Mouse (Mus musculus) natural killer cell, adult 2 months (primary cell): Measurements from ENCODE around the gene Lsr.
A peak's percentile ranks its signal among the peaks of the same experiment; 100 is the strongest.
"Not testable (repeated sequence)": the region's sequence is repeated elsewhere in the genome, so short reads cannot be mapped to it uniquely, and the experiment has no call there.

Source experiments
- DNase-seq, 2 experiments: peaks; one replicate each; pipeline ENCODE4 v3.0.0; 2022; ENCODE audit warnings: low spot score in 2 of 2

The Lsr gene

GRCm38 (mm10) chr7:30962862-30963261 is 10.4 kb downstream of the Lsr start:
- DNase-seq = no peak

- DNase-seq = no peak
These were observed 13.4 kb downstream of the Lsr start for GRCm38 (mm10) chr7:30959786-30960349.

DNA sequence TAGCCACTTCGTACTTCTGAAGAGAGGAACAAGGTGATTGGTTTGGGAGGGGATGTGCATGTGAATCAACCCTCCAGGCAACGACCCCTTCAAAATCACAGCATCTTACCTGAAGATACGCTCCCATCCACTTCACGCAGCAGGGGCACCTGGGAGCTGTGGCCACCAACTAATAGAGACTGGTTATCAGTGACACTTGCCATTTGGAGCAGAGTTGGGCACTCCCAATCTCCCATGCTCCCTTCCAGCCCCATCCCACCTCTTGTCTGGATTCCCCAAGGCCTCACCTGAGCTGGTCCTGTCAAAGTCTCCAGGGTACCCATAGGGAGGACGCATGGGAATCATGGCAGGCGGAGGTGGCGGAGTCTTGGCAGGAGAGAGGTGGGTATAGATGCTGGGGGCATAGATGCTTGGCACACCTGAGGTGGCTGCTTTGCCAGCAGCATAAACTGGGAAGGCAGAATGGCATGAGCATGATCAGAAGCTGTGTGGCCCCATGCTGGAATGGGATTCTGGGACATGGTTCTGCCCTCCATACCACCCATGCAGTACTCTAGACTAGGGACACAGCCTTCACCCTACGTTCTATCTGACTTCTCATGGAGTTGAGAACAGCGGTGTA is 14.3 kb downstream of the Lsr start:
- no peak for DNase-seq

DNA sequence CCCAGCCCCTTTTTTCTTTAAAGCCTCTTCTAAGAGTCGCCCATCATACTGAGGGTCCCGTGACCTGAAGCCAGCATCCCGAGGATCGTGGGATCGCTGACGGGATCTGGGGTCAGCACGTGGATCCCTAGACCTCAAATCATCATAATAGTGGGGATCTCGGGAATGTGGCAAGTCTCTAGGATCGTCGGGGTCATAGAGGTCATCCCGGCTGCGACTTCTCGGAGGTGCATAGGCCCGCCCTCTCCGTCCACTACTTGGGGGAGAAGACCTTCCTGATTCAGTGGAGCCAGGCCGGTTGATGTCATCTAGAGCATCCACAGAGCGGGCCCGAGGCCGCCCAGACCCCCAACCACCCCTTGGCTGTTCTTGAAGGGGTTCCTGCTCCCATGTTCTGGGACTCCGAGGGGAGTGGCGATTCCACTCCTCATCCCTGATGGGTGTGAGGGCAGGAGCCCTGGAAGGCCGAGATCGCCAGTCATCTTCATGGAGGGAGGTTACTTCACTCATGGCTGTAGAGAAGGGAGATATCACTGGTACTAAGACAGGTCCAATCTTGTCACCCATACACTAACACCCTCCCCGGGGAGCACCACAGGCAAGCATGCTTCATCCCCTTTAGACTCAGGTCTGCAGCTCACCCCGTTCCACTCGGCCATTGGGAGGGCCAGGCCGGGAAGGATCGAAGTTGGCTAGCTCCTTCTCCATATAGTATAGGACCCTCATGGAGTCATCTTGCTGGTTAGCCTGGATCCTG is 15.0 kb downstream of the Lsr start:
- DNase-seq = no peak

DNA sequence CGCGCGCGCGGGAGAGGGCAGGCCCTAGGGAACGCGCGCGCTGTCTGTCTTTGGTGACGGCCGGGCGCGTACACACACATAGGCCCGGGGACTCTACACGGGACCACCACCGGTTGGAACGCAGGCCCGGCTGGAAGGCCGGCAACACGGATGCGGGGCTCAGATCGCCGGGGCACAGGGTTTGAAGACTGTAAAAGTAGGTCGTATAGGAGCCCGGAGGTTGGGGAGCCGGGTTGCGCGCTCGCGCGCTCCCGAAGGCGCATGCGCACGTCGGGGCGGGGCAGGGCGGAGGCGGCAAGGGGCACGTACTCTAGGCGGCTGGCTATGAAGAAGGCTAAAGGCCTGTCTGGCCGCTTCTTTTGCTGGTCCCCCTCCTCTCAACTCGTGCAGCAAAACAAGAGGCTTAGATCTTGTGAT is 15.9 kb downstream of the Lsr start:
- peak; percentile 91 to 94 for DNase-seq

- peak; percentile 70 to 84 for DNase-seq
These were observed 16.4 kb downstream of the Lsr start, which contains the start of gene Usf2 for GRCm38 (mm10) chr7:30956756-30957366. Gene Usf2, minus strand, starts transcription at chr7:30956803.

- DNase-seq = no peak
These were observed 16.9 kb downstream of the Lsr start for GRCm38 (mm10) chr7:30956357-30956751.

DNA sequence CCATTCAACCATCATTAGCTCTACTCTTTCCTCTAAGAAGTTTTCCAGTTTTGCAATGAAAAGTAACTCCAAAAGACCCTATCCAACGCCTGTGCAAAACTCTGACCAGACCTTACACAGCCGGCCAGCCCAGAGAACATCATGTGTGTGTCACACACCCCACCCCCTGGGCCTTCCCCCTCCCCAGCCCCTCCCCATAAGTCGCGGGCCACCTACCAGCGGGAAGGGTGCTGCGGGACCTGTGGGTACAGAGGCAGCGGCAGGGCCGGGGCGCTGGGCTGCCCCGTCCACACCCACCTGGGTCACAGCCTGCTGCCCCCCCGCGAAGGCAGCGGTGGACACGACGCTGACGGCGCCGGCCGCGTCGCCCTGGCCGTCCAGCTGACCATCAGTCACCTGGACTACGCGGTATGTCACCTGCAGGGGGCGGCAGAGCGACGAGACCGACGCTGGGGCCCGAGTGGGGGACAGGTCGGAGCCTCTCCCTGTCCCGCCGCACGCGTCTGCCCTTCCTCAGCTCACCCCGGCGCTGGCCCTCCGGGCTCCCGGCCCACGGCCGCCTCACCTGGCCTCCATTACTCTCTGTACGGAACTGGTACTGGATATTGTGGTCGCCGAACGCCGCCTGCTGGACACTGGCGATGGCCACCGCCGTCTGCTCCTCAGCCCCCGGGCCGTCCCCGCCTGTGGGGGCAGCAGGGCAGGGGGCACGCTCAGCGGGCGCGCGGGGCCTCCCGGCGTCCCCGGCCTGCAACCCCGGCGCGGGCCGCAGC is 17.5 kb downstream of the Lsr start:
- DNase-seq = peak; percentile 85 to 86

- DNase-seq = no peak
These were observed 18.2 kb downstream of the Lsr start for GRCm38 (mm10) chr7:30954971-30955520.

GRCm38 (mm10) chr7:30954036-30954435 is 19.2 kb downstream of the Lsr start:
- no peak for DNase-seq

DNA sequence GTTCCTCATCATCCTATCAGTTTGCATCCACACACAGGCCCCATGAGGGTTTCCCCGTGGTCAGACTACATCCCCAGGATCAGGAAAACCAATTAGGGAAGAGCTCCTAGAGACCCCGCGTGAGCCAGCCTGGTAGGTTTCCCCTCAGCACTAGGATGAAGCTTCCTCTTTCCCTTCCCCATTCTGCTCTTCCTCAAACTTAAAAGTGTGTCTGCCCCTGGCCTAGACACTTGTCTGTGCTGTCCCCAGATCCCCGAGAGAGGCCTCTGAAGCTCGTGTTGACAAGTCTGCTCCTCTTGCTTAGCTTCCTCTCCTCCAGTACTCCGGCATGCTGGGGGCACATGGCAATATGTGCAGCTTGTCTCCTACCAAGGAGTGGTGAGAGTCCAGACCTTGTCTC is 19.8 kb downstream of the Lsr start:
- DNase-seq = no peak

DNA sequence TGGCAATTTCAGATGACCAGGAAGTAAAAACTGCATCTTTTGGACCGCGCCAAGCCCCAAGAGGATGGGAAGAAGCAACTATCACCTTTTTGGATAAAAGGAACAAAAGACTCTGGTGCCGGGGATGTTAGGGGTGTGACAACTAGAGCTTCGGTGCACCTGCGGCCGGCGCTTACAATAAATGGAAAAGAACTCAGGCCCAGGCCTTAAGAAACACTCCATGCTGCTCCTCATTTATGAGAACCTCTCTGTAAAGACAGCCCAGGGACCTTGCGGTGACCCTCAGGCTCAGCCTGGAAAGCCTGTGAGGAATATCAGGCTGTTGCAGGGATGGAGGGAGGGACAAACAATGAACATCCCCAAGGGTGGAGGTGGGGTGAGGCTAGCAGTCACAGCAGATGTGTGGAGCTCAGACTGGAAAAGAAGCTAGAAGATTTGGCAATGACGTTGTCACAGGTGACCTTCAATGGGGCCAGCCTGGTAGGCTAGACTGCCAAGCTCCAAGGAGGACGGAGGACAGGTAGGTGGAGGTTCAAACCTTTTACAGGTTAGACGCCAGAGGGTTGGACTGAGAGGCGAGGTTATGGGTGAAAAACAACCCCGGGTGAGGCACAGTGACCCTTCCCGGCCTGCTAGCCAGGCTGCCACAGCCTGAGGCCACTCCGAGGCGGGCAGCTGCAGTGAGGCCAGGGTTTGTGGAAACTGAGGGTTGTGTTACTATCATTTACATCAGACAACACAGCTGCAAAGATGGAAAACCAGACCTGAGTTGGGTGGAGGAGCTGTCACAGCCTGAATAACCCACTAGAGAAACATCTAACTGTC is 20.6 kb downstream of the Lsr start:
- DNase-seq = no peak

DNA sequence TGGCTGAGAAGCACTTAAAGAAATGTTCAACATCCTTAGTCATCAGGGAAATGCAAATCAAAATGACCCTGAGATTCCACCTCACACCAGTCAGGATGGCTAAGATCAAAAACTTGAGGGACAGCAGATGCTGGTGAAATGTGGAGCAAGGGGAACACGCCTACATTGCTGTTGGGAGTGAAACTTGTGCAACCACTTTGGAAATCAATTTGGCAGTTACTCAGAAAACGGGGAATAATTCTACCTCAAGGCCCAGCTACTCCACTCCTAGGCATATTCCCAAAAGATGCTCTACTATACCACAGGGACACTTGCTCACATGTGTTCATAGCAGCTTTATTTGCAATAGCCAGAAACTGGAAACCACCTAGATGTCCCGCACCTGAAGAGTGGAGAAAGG is 23.4 kb downstream of the Lsr start:
- not testable (repeated sequence) for DNase-seq

- DNase-seq = no peak
These were observed 27.4 kb downstream of the Lsr start for GRCm38 (mm10) chr7:30945876-30946275.

- DNase-seq = not testable (repeated sequence)
These were observed 27.8 kb downstream of the Lsr start for GRCm38 (mm10) chr7:30945466-30945865.

GRCm38 (mm10) chr7:30944706-30945105 is 28.6 kb downstream of the Lsr start:
- not testable (repeated sequence) for DNase-seq

DNA sequence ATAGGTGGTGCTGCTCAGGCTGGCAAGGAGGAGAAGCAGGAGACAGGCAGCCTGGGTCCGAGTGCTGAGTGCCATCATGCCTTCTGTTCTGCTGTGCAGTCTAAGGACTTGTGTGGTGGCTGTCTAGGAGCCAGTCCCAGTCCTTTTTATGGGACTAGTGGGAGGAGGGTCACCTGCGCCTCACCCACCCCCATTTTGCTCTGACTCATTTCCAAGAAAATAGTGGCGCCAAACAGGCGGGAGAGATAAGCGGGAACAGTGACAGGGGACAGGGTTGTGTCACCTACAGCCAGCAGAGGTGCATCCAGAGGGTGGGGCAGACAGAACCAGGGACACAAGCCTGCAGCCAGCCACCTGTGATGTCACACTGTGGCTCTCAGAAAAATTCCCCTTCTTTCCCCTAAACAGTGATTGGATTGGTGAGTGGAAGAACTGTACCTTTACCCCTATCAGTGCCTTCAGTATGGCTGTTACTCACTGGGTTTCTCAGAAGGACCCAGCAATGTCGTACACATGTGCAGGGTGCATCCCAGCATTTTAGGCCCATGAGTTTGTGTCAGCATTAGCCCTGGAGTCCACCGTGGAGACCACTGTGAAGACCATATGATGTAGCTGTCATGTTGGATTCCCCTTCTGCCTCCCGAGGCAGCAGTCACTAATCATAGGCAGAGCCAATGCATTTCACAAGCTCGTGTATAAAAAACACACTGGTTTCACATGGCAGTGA is 29.2 kb downstream of the Lsr start, which contains the start of gene Hamp:
TSS of gene Hamp (minus strand) at position 124 of the 727 bp plus-strand sequence.
- no peak for DNase-seq

- not testable (repeated sequence) for DNase-seq
These were observed 30.9 kb downstream of the Lsr start for GRCm38 (mm10) chr7:30942365-30942764.

GRCm38 (mm10) chr7:30940070-30940469 is 33.2 kb downstream of the Lsr start:
- DNase-seq = not testable (repeated sequence)
